Mouse (Mus musculus): ENCODE measurements at regions not wholly inside any gene's neighbourhood (a gene's known extent, or its start where the extent isn't known, plus 50 kb on each side); places are given as distances from the start of the nearest gene placed in this dataset.

DNA sequence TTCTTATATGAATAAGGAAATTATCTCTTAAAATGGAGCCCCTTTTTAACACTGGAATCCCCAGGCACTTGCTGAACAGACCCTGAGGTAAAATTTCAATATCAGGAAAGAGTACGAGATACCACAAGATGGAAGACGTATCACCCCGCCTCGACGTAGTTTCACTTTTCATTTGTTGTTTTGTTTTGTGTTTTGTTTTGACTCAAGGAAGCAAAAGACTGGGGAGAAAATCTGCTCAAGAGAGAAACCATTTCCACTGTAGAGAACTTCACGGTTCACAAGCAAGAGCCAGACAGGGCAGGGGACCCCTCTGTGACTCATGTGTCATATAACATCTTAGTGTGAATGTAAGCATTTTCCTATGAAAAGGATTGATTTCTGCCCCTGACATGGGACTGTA lies 300.6 kb upstream of the Nrp1 start:
- Histone ChIP-seq H3K27ac (ENCODE audit: insufficient read depth, low read length) (no peak overlapping the region), H3K27me3 (ENCODE audit: control insufficient read depth, insufficient read depth, low read length) (no peaks in the 10 kb centered on the region), H3K4me1 (ENCODE audit: control insufficient read depth, insufficient read depth, low read length) (no peaks in the 10 kb centered on the region), H3K4me3 (replicated peaks; ENCODE audit: insufficient read depth, low read depth, low read length) (no peak overlapping the region)
- TF ChIP-seq POLR2A (IDR thresholded peaks at IDR 0.05; ENCODE audit: borderline replicate concordance, insufficient read depth, low read length) (no peak), CTCF (IDR thresholded peaks at IDR 0.05; ENCODE audit: borderline replicate concordance, insufficient read depth, low read depth, low read length) (no peak)
- 94% methylated on average over 6 of the region's 6 CpGs for WGBS
- DNase-seq, result no peak

GRCm38 (mm10) chr8:128059817-128060216 lies 298.6 kb upstream of the Nrp1 start:
- Histone ChIP-seq H3K4me3 (replicated peaks; ENCODE audit: insufficient read depth, low read depth, low read length) (no peak overlapping the region), H3K4me1 (ENCODE audit: control insufficient read depth, insufficient read depth, low read length) (no peaks in the 10 kb centered on the region), H3K27me3 (ENCODE audit: control insufficient read depth, insufficient read depth, low read length) (no peaks in the 10 kb centered on the region), H3K27ac (ENCODE audit: insufficient read depth, low read length) (no peak overlapping the region)
- no peak for DNase-seq
- 92% methylated on average over 3 of the region's 3 CpGs for WGBS
- no peak for TF ChIP-seq POLR2A (IDR thresholded peaks at IDR 0.05; ENCODE audit: borderline replicate concordance, insufficient read depth, low read length)

GRCm38 (mm10) chr8:128064211-128064610 lies 294.2 kb upstream of the Nrp1 start:
- WGBS, result 18% methylated on average over 1 of the region's 1 CpGs
- no peak overlapping the region for H3K27ac ChIP-seq (ENCODE audit: insufficient read depth, low read length)
- no peaks in the 10 kb centered on the region for H3K27me3 ChIP-seq (ENCODE audit: control insufficient read depth, insufficient read depth, low read length)
- no peak for TF ChIP-seq POLR2A (IDR thresholded peaks at IDR 0.05; ENCODE audit: borderline replicate concordance, insufficient read depth, low read length)
- no peak for TF ChIP-seq CTCF (IDR thresholded peaks at IDR 0.05; ENCODE audit: borderline replicate concordance, insufficient read depth, low read depth, low read length)
- no peaks in the 10 kb centered on the region for H3K4me1 ChIP-seq (ENCODE audit: control insufficient read depth, insufficient read depth, low read length)
- no peak for DNase-seq
- H3K4me3 ChIP-seq (replicated peaks; ENCODE audit: insufficient read depth, low read depth, low read length), result no peak overlapping the region

- DNase-seq, result no peak
- 92% methylated on average over 2 of the region's 2 CpGs for WGBS
- H3K27ac ChIP-seq (ENCODE audit: insufficient read depth, low read length), result no peak overlapping the region
- TF ChIP-seq CTCF (IDR thresholded peaks at IDR 0.05; ENCODE audit: borderline replicate concordance, insufficient read depth, low read depth, low read length), result no peak
- TF ChIP-seq POLR2A (IDR thresholded peaks at IDR 0.05; ENCODE audit: borderline replicate concordance, insufficient read depth, low read length), result no peak
- no peak overlapping the region for H3K4me3 ChIP-seq (replicated peaks; ENCODE audit: insufficient read depth, low read depth, low read length)
- no peaks in the 10 kb centered on the region for H3K4me1 ChIP-seq (ENCODE audit: control insufficient read depth, insufficient read depth, low read length)
- H3K27me3 ChIP-seq (ENCODE audit: control insufficient read depth, insufficient read depth, low read length), result no peaks in the 10 kb centered on the region
Observed at GRCm38 (mm10) chr8:128065127-128065526, 293.3 kb upstream of the Nrp1 start.

- no peak overlapping the region for H3K4me3 ChIP-seq (replicated peaks; ENCODE audit: insufficient read depth, low read depth, low read length)
- 68% methylated on average over 7 of the region's 7 CpGs for WGBS
Observed at GRCm38 (mm10) chr8:128065964-128066680, 292.3 kb upstream of the Nrp1 start.

GRCm38 (mm10) chr8:128069749-128070148 lies 288.7 kb upstream of the Nrp1 start:
- TF ChIP-seq CTCF (IDR thresholded peaks at IDR 0.05; ENCODE audit: borderline replicate concordance, insufficient read depth, low read depth, low read length) (no peak), POLR2A (IDR thresholded peaks at IDR 0.05; ENCODE audit: borderline replicate concordance, insufficient read depth, low read length) (no peak)
- DNase-seq, result no peak
- Histone ChIP-seq H3K27ac (ENCODE audit: insufficient read depth, low read length) (no peak overlapping the region), H3K4me1 (ENCODE audit: control insufficient read depth, insufficient read depth, low read length) (no peaks in the 10 kb centered on the region), H3K4me3 (replicated peaks; ENCODE audit: insufficient read depth, low read depth, low read length) (no peak overlapping the region), H3K27me3 (ENCODE audit: control insufficient read depth, insufficient read depth, low read length) (no peaks in the 10 kb centered on the region)
- 77% methylated on average over 2 of the region's 2 CpGs for WGBS

More at GRCm38 (mm10) chr8:128065964-128066680, 292.3 kb upstream of the Nrp1 start:
- Histone ChIP-seq H3K4me1 (ENCODE audit: control insufficient read depth, insufficient read depth, low read length) (no peaks in the 10 kb centered on the region), H3K27me3 (ENCODE audit: control insufficient read depth, insufficient read depth, low read length) (no peaks in the 10 kb centered on the region), H3K27ac (ENCODE audit: insufficient read depth, low read length) (no peak overlapping the region)
- DNase-seq, result no peak
- TF ChIP-seq POLR2A (IDR thresholded peaks at IDR 0.05; ENCODE audit: borderline replicate concordance, insufficient read depth, low read length), result no peak
- no peak for TF ChIP-seq CTCF (IDR thresholded peaks at IDR 0.05; ENCODE audit: borderline replicate concordance, insufficient read depth, low read depth, low read length)

GRCm38 (mm10) chr8:128075566-128075965 lies 282.8 kb upstream of the Nrp1 start:
- Histone ChIP-seq H3K4me3 (replicated peaks; ENCODE audit: insufficient read depth, low read depth, low read length) (no peak overlapping the region), H3K27ac (ENCODE audit: insufficient read depth, low read length) (no peak overlapping the region), H3K27me3 (ENCODE audit: control insufficient read depth, insufficient read depth, low read length) (no peaks in the 10 kb centered on the region), H3K4me1 (ENCODE audit: control insufficient read depth, insufficient read depth, low read length) (no peaks in the 10 kb centered on the region)
- 82% methylated on average over 1 of the region's 1 CpGs for WGBS
- no peak for TF ChIP-seq POLR2A (IDR thresholded peaks at IDR 0.05; ENCODE audit: borderline replicate concordance, insufficient read depth, low read length)
- no peak for TF ChIP-seq CTCF (IDR thresholded peaks at IDR 0.05; ENCODE audit: borderline replicate concordance, insufficient read depth, low read depth, low read length)
- DNase-seq, result no peak

DNA sequence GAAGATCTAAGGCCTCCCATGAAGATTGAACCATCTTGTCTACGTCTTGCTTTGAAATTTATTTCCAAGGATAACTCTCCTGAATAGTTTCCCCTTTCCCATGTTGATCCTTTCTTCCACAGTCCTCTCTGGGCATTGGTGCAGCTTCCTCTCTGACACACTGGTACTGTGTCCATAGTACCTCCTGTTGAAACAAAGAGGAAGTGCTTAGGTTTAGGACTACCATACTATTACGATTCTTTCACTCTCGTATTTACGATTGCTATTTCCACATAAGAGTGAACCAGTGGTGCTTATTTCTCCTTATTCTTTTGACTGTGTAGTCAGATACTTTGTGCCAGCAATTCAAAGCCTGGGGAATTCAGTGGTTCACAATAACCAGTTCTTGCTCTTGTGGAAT lies 282.2 kb upstream of the Nrp1 start:
- 94% methylated on average over 4 of the region's 4 CpGs for WGBS
- TF ChIP-seq POLR2A (IDR thresholded peaks at IDR 0.05; ENCODE audit: borderline replicate concordance, insufficient read depth, low read length) (no peak), CTCF (IDR thresholded peaks at IDR 0.05; ENCODE audit: borderline replicate concordance, insufficient read depth, low read depth, low read length) (no peak)
- H3K27me3 ChIP-seq (ENCODE audit: control insufficient read depth, insufficient read depth, low read length), result no peaks in the 10 kb centered on the region

More for the DNA sequence above, 282.2 kb upstream of the Nrp1 start:
- no peak for DNase-seq
- no peak overlapping the region for H3K4me3 ChIP-seq (replicated peaks; ENCODE audit: insufficient read depth, low read depth, low read length)
- H3K27ac ChIP-seq (ENCODE audit: insufficient read depth, low read length), result no peak overlapping the region
- no peaks in the 10 kb centered on the region for H3K4me1 ChIP-seq (ENCODE audit: control insufficient read depth, insufficient read depth, low read length)
